Mouse (Mus musculus) heart, postnatal 0 days (tissue): Measurements from ENCODE around the gene B3gnt7. TPM values are rescaled to one million over a fixed set of nuclear protein-coding genes. Genes with fewer than 3 reads are reported as not detected.

ENCODE experiments used
- ATAC-seq: fragments of 200-750 bp; cut with Nextera tagmentation; 2 replicates; pipeline ENCODE4 v1.8.0; 2017; ENCODE audit warnings: low read depth, moderate number of reproducible peaks, moderate library complexity; ENCODE audit not compliant: insufficient read depth
- DNase-seq: peaks from one replicate; pipeline ENCODE4 v3.0.0-alpha.2; 2016; ENCODE audit warnings: low spot score
- H3K27ac ChIP-seq: fragments of 300-500 bp; sonication (generic); 2 replicates; pipeline ENCODE4 v1.5.1; 2014; ENCODE audit warnings: low read depth, mild to moderate bottlenecking
- H3K27me3 ChIP-seq: fragments of 300-500 bp; sonication (generic); 2 replicates; pipeline ENCODE4 v1.6.1; 2014; ENCODE audit warnings: low read length, mixed read lengths; ENCODE audit not compliant: control insufficient read depth, insufficient read depth
- H3K36me3 ChIP-seq: fragments of 300-500 bp; sonication (generic); replicated peaks from 2 replicates; pipeline ENCODE4 v1.6.1; 2014; ENCODE audit warnings: low read length, mixed read lengths; ENCODE audit not compliant: control insufficient read depth, insufficient read depth
- H3K4me1 ChIP-seq: fragments of 300-500 bp; sonication (generic); 2 replicates; pipeline ENCODE4 v1.6.1; 2014; ENCODE audit warnings: antibody characterized with exemption; ENCODE audit not compliant: control insufficient read depth, insufficient read depth
- H3K4me2 ChIP-seq: fragments of 300-500 bp; sonication (generic); 2 replicates; pipeline ENCODE4 v1.6.1; 2014; ENCODE audit warnings: low read depth, mild to moderate bottlenecking, low read length, moderate library complexity
- H3K4me3 ChIP-seq: fragments of 300-500 bp; sonication (generic); 2 replicates; pipeline ENCODE4 v1.5.1; 2014; ENCODE audit warnings: low read depth, low read length
- H3K9ac ChIP-seq: fragments of 300-500 bp; sonication (generic); replicated peaks from 2 replicates; pipeline ENCODE4 v1.6.1; 2014; ENCODE audit warnings: low read depth, low read length, mixed read lengths
- H3K9me3 ChIP-seq: fragments of 300-500 bp; sonication (generic); replicated peaks from 2 replicates; pipeline ENCODE4 v1.6.1; 2016; ENCODE audit warnings: low read length; ENCODE audit not compliant: control insufficient read depth
- CTCF ChIP-seq: IDR thresholded peaks from 2 replicates; pipeline ENCODE4 v1.5.1; 2016; ENCODE audit warnings: antibody characterized with exemption, control low read depth, low read depth
- EP300 ChIP-seq: IDR thresholded peaks from 2 replicates; pipeline ENCODE4 v1.6.1; 2016; ENCODE audit warnings: antibody characterized with exemption, low read depth
- WGBS: fragments of 180-500 bp; shearing (Covaris S2); extraction: QIAGEN DNeasy Blood & Tissue Kit; methylation state at CpG from one replicate; pipeline ENCODE4 v1.1.7; 2014; 5-methylcytosine and 5-hydroxymethylcytosine counted together
- polyA plus RNA-seq: library from polyadenylated mRNA; unstranded; fragments of >200 nt; fragmentation: Nextera tagmentation; extraction: Ambion mirVana; gene quantifications from 2 replicates; pipeline ENCODE4 v1.2.1, GENCODE M21; 2015
- total RNA-seq: library from RNA; depleted of rRNA; stranded (reverse); fragments of >200 nt; gene quantifications from 2 replicates; pipeline ENCODE4 v1.2.3, GENCODE M21; 2014; ENCODE audit warnings: low replicate concordance

Gene B3gnt7
- total and polyA plus RNA-seq, 2 experiments from 2014 or later, result 0.49 to 0.69 TPM

DNA sequence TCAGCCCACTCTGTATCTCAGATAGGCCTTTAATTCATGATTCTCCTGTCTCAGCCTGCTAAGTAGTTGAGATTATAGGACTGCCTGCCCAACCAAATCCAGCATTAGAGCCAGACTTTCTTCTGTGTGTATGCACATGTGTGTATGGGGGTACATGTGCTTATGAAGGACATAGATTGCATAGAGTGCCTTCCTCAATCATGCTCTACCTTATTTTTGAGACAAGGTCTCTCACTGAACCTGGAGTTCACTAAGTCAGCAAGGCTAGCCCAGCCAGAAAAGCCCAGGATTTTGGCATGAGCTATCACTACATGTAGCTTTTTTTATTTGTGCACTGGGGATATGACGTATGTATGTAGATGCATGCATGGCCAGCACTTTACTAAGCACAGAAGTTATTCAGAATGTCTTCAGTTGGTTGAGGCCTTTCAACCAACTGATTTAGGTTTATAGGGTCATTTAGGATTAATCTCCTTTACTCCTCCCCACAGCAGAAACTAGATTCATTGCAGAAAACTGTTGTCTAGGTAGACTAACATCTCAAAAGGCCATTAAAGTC lies 40.5 kb downstream of the B3gnt7 start:
- Histone ChIP-seq H3K27me3 (no peaks in the 10 kb centered on the region), H3K36me3 (peaks cover 9% of the 10 kb centered on the region), H3K4me2 (no peak overlapping the region), H3K27ac (no peak overlapping the region), H3K4me1 (no peaks in the 10 kb centered on the region), H3K4me3 (no peak overlapping the region), H3K9ac (no peak overlapping the region), H3K9me3 (no peaks in the 10 kb centered on the region)
- DNase-seq (no peak), ATAC-seq (no peak)
- TF ChIP-seq CTCF, result no peak
- no peak for TF ChIP-seq EP300
- 83% methylated on average over 1 of the region's 1 CpGs for WGBS

DNA sequence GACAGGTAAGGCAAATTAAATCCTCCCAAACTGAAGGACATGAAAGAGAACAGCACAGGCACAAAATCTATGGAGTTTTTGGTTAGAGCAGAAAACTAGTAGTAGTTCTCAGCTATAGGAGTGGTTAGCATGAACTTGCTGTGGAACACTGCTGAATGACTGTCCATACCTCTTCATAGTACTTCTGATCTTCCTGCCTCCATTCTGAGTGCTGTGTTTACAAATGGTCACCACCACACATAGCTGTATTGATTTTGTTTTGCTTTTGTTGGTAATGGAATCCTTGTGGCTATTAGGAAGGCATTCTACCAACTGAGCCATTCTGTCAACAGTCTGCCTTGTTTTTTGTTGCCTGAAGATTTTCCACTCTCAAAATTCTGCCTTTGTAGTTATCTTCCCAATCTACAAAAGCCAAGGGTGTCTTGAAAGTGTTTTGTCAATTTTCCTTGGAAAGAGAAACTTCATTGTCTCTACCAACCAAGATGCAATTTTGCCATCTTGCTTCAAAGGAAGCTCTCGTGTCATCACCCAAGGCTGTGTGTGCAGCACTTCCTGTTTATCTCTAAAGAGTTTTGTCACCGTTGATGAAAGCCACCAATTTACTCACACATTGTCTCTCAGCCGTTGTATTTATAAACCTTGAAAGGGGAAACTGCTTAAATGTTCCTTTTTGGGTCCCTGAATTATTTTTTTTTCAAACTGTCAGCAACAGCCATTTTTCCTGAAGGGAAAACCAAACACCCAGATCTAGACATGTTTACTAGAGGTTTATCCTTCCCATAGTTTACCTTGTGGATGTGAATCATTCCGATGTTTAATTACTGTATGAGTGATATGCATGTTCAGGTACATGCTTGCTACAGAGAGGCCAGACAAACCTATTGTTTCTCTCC lies 41.6 kb downstream of the B3gnt7 start:
- TF ChIP-seq CTCF (no peak), EP300 (no peak)
- Histone ChIP-seq H3K36me3 (peaks cover 19% of the 10 kb centered on the region), H3K4me1 (no peaks in the 10 kb centered on the region), H3K9me3 (no peaks in the 10 kb centered on the region), H3K27ac (no peak overlapping the region; the same call in 1 of the 2 replicates), H3K27me3 (no peaks in the 10 kb centered on the region), H3K4me3 (no peak overlapping the region), H3K4me2 (no peak overlapping the region), H3K9ac (no peak overlapping the region)
- WGBS, result 45% methylated on average over 4 of the region's 4 CpGs
- ATAC-seq, result no peak
- DNase-seq, result no peak

DNA sequence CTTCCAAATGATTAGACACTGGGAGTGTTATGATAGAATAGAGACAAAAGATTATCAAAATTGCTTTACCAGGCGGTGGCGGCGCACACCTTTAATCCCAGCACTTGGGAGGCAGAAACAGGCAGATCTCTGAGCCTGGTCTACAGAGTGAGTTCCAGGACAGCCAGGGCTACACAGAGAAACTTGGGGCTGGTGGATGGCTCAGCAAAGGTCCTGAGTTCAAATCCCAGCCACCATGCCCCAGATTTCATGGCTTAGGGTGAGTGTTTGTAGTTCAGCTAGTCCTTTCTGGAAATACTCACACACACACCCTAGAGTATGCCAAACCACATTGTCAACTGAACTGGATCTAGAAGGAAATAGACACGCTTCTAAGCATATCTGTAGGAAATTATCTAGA lies 42.4 kb downstream of the B3gnt7 start:
- H3K9me3 ChIP-seq, result no peaks in the 10 kb centered on the region
- peaks cover 28% of the 10 kb centered on the region for H3K36me3 ChIP-seq
- DNase-seq (no peak), ATAC-seq (no peak)
- no peak overlapping the region for H3K4me2 ChIP-seq
- H3K27ac ChIP-seq, result no peak overlapping the region
- WGBS, result 87% methylated on average over 4 of the region's 4 CpGs
- H3K27me3 ChIP-seq, result no peaks in the 10 kb centered on the region
- no peak overlapping the region for H3K9ac ChIP-seq
- H3K4me1 ChIP-seq, result no peaks in the 10 kb centered on the region
- no peak overlapping the region for H3K4me3 ChIP-seq
- TF ChIP-seq EP300 (no peak), CTCF (no peak)

DNA sequence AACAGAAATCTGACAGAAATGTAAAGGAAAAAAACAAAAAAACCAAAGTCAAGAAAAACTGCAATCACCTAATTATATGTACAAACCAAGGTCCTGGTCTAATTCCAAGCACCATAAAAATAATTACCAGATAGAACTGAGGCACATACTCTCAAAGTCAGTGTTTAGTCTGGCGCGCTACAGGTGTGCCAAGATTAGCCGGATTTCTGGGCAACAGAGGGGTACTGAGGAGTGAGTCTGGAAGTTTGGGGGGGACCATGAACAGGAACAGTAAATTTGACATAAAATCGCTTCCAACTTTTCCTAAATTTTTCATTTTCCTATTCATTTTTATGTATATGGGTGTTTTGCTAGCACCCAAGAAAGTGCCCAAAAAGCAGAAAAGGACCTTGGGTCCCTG lies 43.3 kb downstream of the B3gnt7 start:
- no peak for ATAC-seq
- DNase-seq, result no peak
- TF ChIP-seq EP300 (no peak), CTCF (no peak)
- peaks cover 37% of the 10 kb centered on the region for H3K36me3 ChIP-seq
- no peaks in the 10 kb centered on the region for H3K27me3 ChIP-seq
- 86% methylated on average over 4 of the region's 4 CpGs for WGBS
- no peaks in the 10 kb centered on the region for H3K9me3 ChIP-seq
- no peak overlapping the region for H3K9ac ChIP-seq
- no peak overlapping the region for H3K4me3 ChIP-seq
- H3K27ac ChIP-seq, result no peak overlapping the region
- H3K4me1 ChIP-seq, result no peaks in the 10 kb centered on the region
- H3K4me2 ChIP-seq, result no peak overlapping the region

DNA sequence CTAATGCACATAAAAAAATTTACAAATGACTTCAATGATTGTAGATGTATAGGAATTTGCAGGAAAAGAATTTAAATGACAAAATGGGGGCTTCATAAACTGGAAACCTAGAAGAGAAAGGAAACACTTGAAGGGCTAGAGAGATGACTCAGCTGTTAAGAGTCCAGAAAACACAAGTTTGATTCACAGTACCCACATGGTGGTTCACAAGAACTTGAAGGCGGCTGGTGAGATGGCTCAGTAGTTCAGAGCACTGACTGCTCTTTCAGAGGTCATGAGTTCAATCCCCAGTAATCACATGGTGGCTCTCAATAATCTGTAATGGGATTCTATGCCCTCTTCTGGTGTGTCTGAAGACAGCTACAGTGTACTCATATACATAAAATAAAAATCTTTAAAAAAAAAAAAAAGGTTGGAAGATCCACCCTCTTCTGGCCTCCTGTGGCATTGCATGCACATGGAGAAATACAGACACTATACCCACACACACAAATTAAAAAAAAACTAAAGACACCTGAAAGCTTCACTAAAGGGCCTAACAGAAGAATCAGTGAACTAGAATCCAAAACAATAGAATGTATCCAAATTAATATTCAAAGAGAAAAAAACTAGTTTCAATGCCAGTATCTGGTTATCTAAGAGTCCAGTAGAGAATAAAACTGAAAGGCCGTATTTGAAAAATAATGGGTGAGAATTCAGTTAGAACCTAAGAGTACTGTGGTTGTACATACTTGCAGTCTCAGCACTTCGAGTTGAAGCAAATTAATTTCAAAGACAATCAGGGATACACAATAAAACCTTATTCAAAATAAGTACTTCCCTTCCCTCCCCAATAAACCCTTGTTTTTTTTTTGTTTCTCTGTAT lies 44.5 kb downstream of the B3gnt7 start:
- Histone ChIP-seq H3K4me1 (no peaks in the 10 kb centered on the region), H3K4me3 (no peak overlapping the region), H3K9me3 (no peaks in the 10 kb centered on the region), H3K27me3 (no peaks in the 10 kb centered on the region), H3K4me2 (no peak overlapping the region), H3K36me3 (peaks cover 48% of the 10 kb centered on the region), H3K9ac (no peak overlapping the region), H3K27ac (no peak overlapping the region)
- no peak for ATAC-seq
- no peak for DNase-seq
- 89% methylated on average over 3 of the region's 3 CpGs for WGBS
- TF ChIP-seq CTCF, result no peak
- no peak for TF ChIP-seq EP300
